Mouse (Mus musculus): ENCODE data around the gene Gm17571. TPM values are rescaled to one million over a fixed set of nuclear protein-coding genes. Genes with fewer than 3 reads are reported as not detected.
A peak's percentile ranks its signal among the peaks of the same experiment; 100 is the strongest.

The Gm17571 gene
- polyA plus RNA-seq (2012; ENCODE audit: insufficient read depth, insufficient read length, low replicate concordance, missing spikeins), result not detected in 2 replicates

GRCm38 (mm10) chr9:13446703-13447285 is at the start of gene Gm17571:
Gene Gm17571 (minus strand): TSS chr9:13446753.
- no peak within 1 kb of the TSS for H3K27ac ChIP-seq (ENCODE audit: insufficient read depth, low read depth, low read length)
- TF ChIP-seq POLR2A (IDR thresholded peaks at IDR 0.05; ENCODE audit: insufficient read depth, low read depth, low read length), result no peak
- TF ChIP-seq CTCF (IDR thresholded peaks at IDR 0.05; ENCODE audit: insufficient read depth, low read depth, low read length), result no peak
- 92% methylated on average over 4 of the region's 4 CpGs for WGBS
- no peaks in the 10 kb centered on the region for H3K4me1 ChIP-seq (ENCODE audit: control insufficient read depth, insufficient read depth, low read length)
- no peak within 1 kb of the TSS for H3K4me3 ChIP-seq (ENCODE audit: insufficient read depth, low read depth, low read length)

- H3K4me3 ChIP-seq (ENCODE audit: insufficient read depth, low read depth, low read length), result no peak overlapping the region
- peaks cover 4% of the 10 kb centered on the region; the same call in 1 of the 2 replicates for H3K4me1 ChIP-seq (ENCODE audit: control insufficient read depth, insufficient read depth, low read length)
- TF ChIP-seq POLR2A (IDR thresholded peaks at IDR 0.05; ENCODE audit: insufficient read depth, low read depth, low read length) (no peak), CTCF (IDR thresholded peaks at IDR 0.05; ENCODE audit: insufficient read depth, low read depth, low read length) (no peak)
- H3K27ac ChIP-seq (ENCODE audit: insufficient read depth, low read depth, low read length), result no peak overlapping the region
These were observed 49.0 kb upstream of the Gm17571 start for GRCm38 (mm10) chr9:13495530-13495929.

- H3K4me1 ChIP-seq (ENCODE audit: control insufficient read depth, insufficient read depth, low read length), result 0 out of 2 replicates have a peak, but pooled peaks cover under 1% of the 10 kb centered on the region
- H3K4me3 ChIP-seq (ENCODE audit: insufficient read depth, low read depth, low read length), result no peak overlapping the region
- TF ChIP-seq CTCF (IDR thresholded peaks at IDR 0.05; ENCODE audit: insufficient read depth, low read depth, low read length) (no peak), POLR2A (IDR thresholded peaks at IDR 0.05; ENCODE audit: insufficient read depth, low read depth, low read length) (no peak)
- 87% methylated on average over 2 of the region's 2 CpGs for WGBS
- H3K27ac ChIP-seq (ENCODE audit: insufficient read depth, low read depth, low read length), result no peak overlapping the region
These were observed 47.2 kb upstream of the Gm17571 start for GRCm38 (mm10) chr9:13493746-13494145.

- WGBS, result 72% methylated on average over 2 of the region's 2 CpGs
- TF ChIP-seq POLR2A (IDR thresholded peaks at IDR 0.05; ENCODE audit: insufficient read depth, low read depth, low read length) (no peak), CTCF (IDR thresholded peaks at IDR 0.05; ENCODE audit: insufficient read depth, low read depth, low read length) (no peak)
- no peak overlapping the region for H3K27ac ChIP-seq (ENCODE audit: insufficient read depth, low read depth, low read length)
- H3K4me1 ChIP-seq (ENCODE audit: control insufficient read depth, insufficient read depth, low read length), result no peaks in the 10 kb centered on the region
- H3K4me3 ChIP-seq (ENCODE audit: insufficient read depth, low read depth, low read length), result no peak overlapping the region
These were observed 46.3 kb upstream of the Gm17571 start for GRCm38 (mm10) chr9:13492807-13493206.

- WGBS, result 86% methylated on average over 9 of the region's 9 CpGs
- H3K4me3 ChIP-seq (ENCODE audit: insufficient read depth, low read depth, low read length), result no peak overlapping the region
- H3K27ac ChIP-seq (ENCODE audit: insufficient read depth, low read depth, low read length), result no peak overlapping the region
- TF ChIP-seq POLR2A (IDR thresholded peaks at IDR 0.05; ENCODE audit: insufficient read depth, low read depth, low read length), result no peak
- TF ChIP-seq CTCF (IDR thresholded peaks at IDR 0.05; ENCODE audit: insufficient read depth, low read depth, low read length), result no peak
- H3K4me1 ChIP-seq (ENCODE audit: control insufficient read depth, insufficient read depth, low read length), result no peaks in the 10 kb centered on the region
These were observed 45.5 kb upstream of the Gm17571 start for GRCm38 (mm10) chr9:13491854-13492620.

- TF ChIP-seq POLR2A (IDR thresholded peaks at IDR 0.05; ENCODE audit: insufficient read depth, low read depth, low read length) (no peak), CTCF (IDR thresholded peaks at IDR 0.05; ENCODE audit: insufficient read depth, low read depth, low read length) (no peak)
- 74% methylated on average over 1 of the region's 1 CpGs for whole genome bisulfite sequencing
- Histone ChIP-seq H3K4me3 (ENCODE audit: insufficient read depth, low read depth, low read length) (no peak overlapping the region), H3K4me1 (ENCODE audit: control insufficient read depth, insufficient read depth, low read length) (no peaks in the 10 kb centered on the region), H3K27ac (ENCODE audit: insufficient read depth, low read depth, low read length) (no peak overlapping the region)
These were observed 44.6 kb upstream of the Gm17571 start for GRCm38 (mm10) chr9:13491107-13491506.

- TF ChIP-seq POLR2A (IDR thresholded peaks at IDR 0.05; ENCODE audit: insufficient read depth, low read depth, low read length) (no peak), CTCF (IDR thresholded peaks at IDR 0.05; ENCODE audit: insufficient read depth, low read depth, low read length) (no peak)
- WGBS, result 22% methylated on average over 1 of the region's 1 CpGs
- Histone ChIP-seq H3K4me1 (ENCODE audit: control insufficient read depth, insufficient read depth, low read length) (peaks cover 5% of the 10 kb centered on the region), H3K27ac (ENCODE audit: insufficient read depth, low read depth, low read length) (peak overlapping the region; percentile 40), H3K4me3 (ENCODE audit: insufficient read depth, low read depth, low read length) (no peak overlapping the region)
These were observed 39.4 kb upstream of the Gm17571 start for GRCm38 (mm10) chr9:13485914-13486313.

- Histone ChIP-seq H3K27ac (ENCODE audit: insufficient read depth, low read depth, low read length) (peak overlapping the region; percentile 67), H3K4me1 (ENCODE audit: control insufficient read depth, insufficient read depth, low read length) (peaks cover 5% of the 10 kb centered on the region), H3K4me3 (ENCODE audit: insufficient read depth, low read depth, low read length) (no peak overlapping the region)
- TF ChIP-seq POLR2A (IDR thresholded peaks at IDR 0.05; ENCODE audit: insufficient read depth, low read depth, low read length) (no peak), CTCF (IDR thresholded peaks at IDR 0.05; ENCODE audit: insufficient read depth, low read depth, low read length) (no peak)
- 42% methylated on average over 12 of the region's 12 CpGs for WGBS
These were observed 38.0 kb upstream of the Gm17571 start for GRCm38 (mm10) chr9:13484267-13485240.

Data from olfactory bulb, adult 2 months (tissue).